Mouse (Mus musculus) heart, adult 2 months (tissue): ENCODE measurements around the gene P2ry14. TPM values are rescaled to one million over a fixed set of nuclear protein-coding genes. Genes with fewer than 3 reads are reported as not detected.

ENCODE experiments used
- DNase-seq, 2 experiments: peaks; one replicate each; pipeline ENCODE4 v3.0.0; 2021
- H3K27ac ChIP-seq: fragments of 200-600 bp; 2 replicates; pipeline ENCODE4 v1.8.1; 2022
- H3K27me3 ChIP-seq: fragments of 200-500 bp; 2 replicates; pipeline ENCODE4 v1.6.1; 2012; ENCODE audit warnings: mild to moderate bottlenecking, low read length, inconsistent platforms, mixed read lengths; ENCODE audit not compliant: control insufficient read depth, insufficient read depth
- H3K36me3 ChIP-seq: fragments of 200-500 bp; 2 replicates; pipeline ENCODE4 v1.6.1; 2012; ENCODE audit warnings: low read length, inconsistent platforms; ENCODE audit not compliant: control insufficient read depth, insufficient read depth
- H3K4me1 ChIP-seq: fragments of 200-500 bp; 2 replicates; pipeline ENCODE4 v1.6.1; 2011; ENCODE audit warnings: low read length; ENCODE audit not compliant: control insufficient read depth, insufficient read depth
- H3K4me3 ChIP-seq: fragments of 200-600 bp; 2 replicates; pipeline ENCODE4 v1.8.1; 2022
- H3K79me2 ChIP-seq: fragments of 200-500 bp; replicated peaks from 2 replicates; pipeline ENCODE4 v1.6.1; 2012; ENCODE audit warnings: mild to moderate bottlenecking, inconsistent platforms, low read length, moderate library complexity, mixed read lengths; ENCODE audit not compliant: control insufficient read depth, insufficient read depth
- H3K9ac ChIP-seq: fragments of 200-500 bp; 2 replicates; pipeline ENCODE4 v1.6.1; 2012; ENCODE audit warnings: low read depth, mild to moderate bottlenecking, control low read depth, inconsistent platforms, low read length, mixed read lengths
- CTCF ChIP-seq: fragments of 200-600 bp; IDR thresholded peaks from 2 replicates; pipeline ENCODE4 v1.8.1; 2022; ENCODE audit warnings: antibody characterized with exemption, mild to moderate bottlenecking, moderate library complexity
- EP300 ChIP-seq: fragments of 200-500 bp; IDR thresholded peaks from 2 replicates; pipeline ENCODE4 v1.6.1; 2011; ENCODE audit warnings: low read depth, low read length, control low read depth; ENCODE audit not compliant: insufficient read depth
- POLR2A ChIP-seq: fragments of 200-500 bp; IDR thresholded peaks from 2 replicates; pipeline ENCODE4 v1.6.1; 2011; ENCODE audit warnings: mild to moderate bottlenecking, low read depth, low read length, control low read depth; ENCODE audit not compliant: insufficient read depth
- WGBS: fragments of 180-500 bp; shearing (Covaris S2); methylation state at CpG from one replicate; pipeline ENCODE4 v1.1.7; 2018; 5-methylcytosine and 5-hydroxymethylcytosine counted together
- intact Hi-C: fragments of 180-260 bp; cut with DNase I; formaldehyde crosslinking; loops from one replicate; pipeline ENCODE4 v1.15.1; 2025
- polyA plus RNA-seq: library from polyadenylated mRNA; depleted of rRNA; stranded (reverse); fragments of >200 nt; gene quantifications from 2 replicates; pipeline ENCODE4 v1.2.3, GENCODE M21; 2012
- total RNA-seq, 2 experiments: library from RNA; stranded (reverse); gene quantifications; 2 replicates each; pipeline ENCODE4 v1.2.3; 2021

The P2ry14 gene
- total and polyA plus RNA-seq, 3 experiments = 3.4 to 4.4 (median 4.3) TPM

GRCm38 (mm10) chr3:59140115-59140514 is 13.3 kb downstream of the P2ry14 start:
- H3K79me2 ChIP-seq = no peaks in the 10 kb centered on the region
- no peak for TF ChIP-seq POLR2A
- no peak for TF ChIP-seq CTCF
- no peak for TF ChIP-seq EP300
- H3K4me1 ChIP-seq = no peaks in the 10 kb centered on the region
- intact Hi-C loops = no loop called here
- H3K9ac ChIP-seq = no peak overlapping the region
- no peaks in the 10 kb centered on the region for H3K36me3 ChIP-seq
- no peaks in the 10 kb centered on the region for H3K27me3 ChIP-seq
- DNase-seq = no peak
- H3K4me3 ChIP-seq = no peak overlapping the region
- 90% methylated on average over 2 of the region's 2 CpGs for WGBS
- H3K27ac ChIP-seq = no peak overlapping the region

DNA sequence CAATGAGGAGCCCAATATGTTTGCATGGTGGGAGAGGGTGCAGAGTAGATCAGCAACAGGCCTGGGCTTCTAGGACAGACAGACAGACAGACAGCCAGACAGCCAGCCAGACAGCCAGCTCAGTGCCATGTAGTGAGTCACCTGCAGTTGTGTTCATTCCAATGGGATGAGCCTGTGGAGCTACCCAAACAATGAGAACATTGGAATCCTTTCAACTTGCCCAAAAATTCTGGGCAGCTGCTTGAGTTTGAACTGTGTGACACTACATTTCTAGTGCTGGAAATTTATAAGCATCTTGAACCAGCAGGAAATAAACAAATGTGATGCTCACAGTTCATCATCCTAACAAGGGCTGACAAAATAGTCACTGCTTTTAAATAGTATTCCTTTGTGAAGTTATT is 13.8 kb downstream of the P2ry14 start:
- intact Hi-C loops = no loop called here
- Histone ChIP-seq H3K79me2 (no peaks in the 10 kb centered on the region), H3K9ac (no peak overlapping the region), H3K27me3 (no peaks in the 10 kb centered on the region), H3K4me3 (no peak overlapping the region), H3K27ac (no peak overlapping the region), H3K4me1 (no peaks in the 10 kb centered on the region), H3K36me3 (no peaks in the 10 kb centered on the region)
- no peak for DNase-seq
- TF ChIP-seq EP300 (no peak), POLR2A (no peak), CTCF (no peak)

- H3K79me2 ChIP-seq = no peaks in the 10 kb centered on the region
- no peak for DNase-seq
- no peak overlapping the region for H3K4me3 ChIP-seq
- no peak overlapping the region for H3K9ac ChIP-seq
- H3K27ac ChIP-seq = no peak overlapping the region
- intact Hi-C loops = no loop called here
- no peaks in the 10 kb centered on the region for H3K36me3 ChIP-seq
- no peaks in the 10 kb centered on the region for H3K27me3 ChIP-seq
- TF ChIP-seq CTCF (no peak), EP300 (no peak), POLR2A (no peak)
- WGBS = 45% methylated on average over 12 of the region's 12 CpGs
- H3K4me1 ChIP-seq = no peaks in the 10 kb centered on the region
These were observed 14.4 kb downstream of the P2ry14 start for GRCm38 (mm10) chr3:59138946-59139468.

- H3K4me3 ChIP-seq = no peak overlapping the region
- no peaks in the 10 kb centered on the region for H3K79me2 ChIP-seq
- intact Hi-C loops = no loop called here
- no peak overlapping the region for H3K9ac ChIP-seq
- no peak for TF ChIP-seq POLR2A
- H3K27ac ChIP-seq = no peak overlapping the region
- no peaks in the 10 kb centered on the region for H3K36me3 ChIP-seq
- WGBS = 62% methylated on average over 5 of the region's 5 CpGs
- H3K4me1 ChIP-seq = peaks cover 2% of the 10 kb centered on the region; the same call in 1 of the 2 replicates
- no peaks in the 10 kb centered on the region for H3K27me3 ChIP-seq
- no peak for DNase-seq
These were observed 17.3 kb downstream of the P2ry14 start for GRCm38 (mm10) chr3:59135911-59136653.

- no peak for DNase-seq
- TF ChIP-seq POLR2A (no peak), CTCF (no peak), EP300 (no peak)
- WGBS = 55% methylated on average over 5 of the region's 5 CpGs
- Histone ChIP-seq H3K4me3 (no peak overlapping the region), H3K36me3 (no peaks in the 10 kb centered on the region), H3K27me3 (no peaks in the 10 kb centered on the region), H3K9ac (no peak overlapping the region), H3K4me1 (peaks cover 2% of the 10 kb centered on the region; the same call in 1 of the 2 replicates), H3K27ac (no peak overlapping the region), H3K79me2 (no peaks in the 10 kb centered on the region)
- intact Hi-C loops = no loop called here
These were observed 20.2 kb downstream of the P2ry14 start for GRCm38 (mm10) chr3:59133189-59133588.

- peak overlapping the region; percentile 7; the same call in 1 of the 2 replicates for H3K27ac ChIP-seq
- intact Hi-C loops = no loop called here
- no peak overlapping the region for H3K9ac ChIP-seq
- H3K4me3 ChIP-seq = no peak overlapping the region
- TF ChIP-seq EP300 (no peak), CTCF (no peak), POLR2A (no peak)
- peaks cover 2% of the 10 kb centered on the region; the same call in 1 of the 2 replicates for H3K4me1 ChIP-seq
- WGBS = 51% methylated on average over 4 of the region's 4 CpGs
- no peaks in the 10 kb centered on the region for H3K79me2 ChIP-seq
- no peaks in the 10 kb centered on the region for H3K36me3 ChIP-seq
- H3K27me3 ChIP-seq = no peaks in the 10 kb centered on the region
- no peak for DNase-seq
These were observed 21.5 kb downstream of the P2ry14 start for GRCm38 (mm10) chr3:59131966-59132365.
